Mouse (Mus musculus) myocyte (in vitro differentiated cells): ENCODE measurements around the gene Sorcs2. TPM values are rescaled to one million over a fixed set of nuclear protein-coding genes. Genes with fewer than 3 reads are reported as not detected.
A peak's percentile ranks its signal among the peaks of the same experiment; 100 is the strongest.

Source experiments
- H3K27me3 ChIP-seq: one replicate; pipeline ENCODE4 v1.6.1; 2011; ENCODE audit not compliant: control insufficient read depth, insufficient read depth, insufficient read length
- H3K36me3 ChIP-seq: one replicate; pipeline ENCODE4 v1.6.1; 2011; ENCODE audit not compliant: control insufficient read depth, insufficient read depth
- H3K4me2 ChIP-seq: one replicate; pipeline ENCODE4 v1.6.1; 2011; ENCODE audit warnings: low read depth, control low read depth
- H3K4me3 ChIP-seq: one replicate; pipeline ENCODE4 v1.5.1; 2011; ENCODE audit warnings: mild to moderate bottlenecking, control low read depth, moderate library complexity
- H3K79me2 ChIP-seq: one replicate; pipeline ENCODE4 v1.6.1; 2011; ENCODE audit not compliant: control insufficient read depth, insufficient read depth
- H3ac ChIP-seq: one replicate; pipeline ENCODE4 v1.6.1; 2011; ENCODE audit not compliant: control insufficient read depth, insufficient read length
- CEBPB ChIP-seq: IDR thresholded peaks from 2 replicates; pipeline ENCODE4 v1.6.1; 2011; ENCODE audit warnings: mild to moderate bottlenecking, moderate library complexity; ENCODE audit not compliant: poor library complexity, insufficient read depth, severe bottlenecking
- E2F4 ChIP-seq: IDR thresholded peaks from one replicate; pipeline ENCODE4 v1.6.1; 2011; ENCODE audit warnings: mild to moderate bottlenecking, control low read depth, moderate library complexity; ENCODE audit not compliant: insufficient read depth
- MAX ChIP-seq: IDR thresholded peaks from one replicate; pipeline ENCODE4 v1.6.1; 2011; ENCODE audit warnings: low read depth, mild to moderate bottlenecking, control low read depth
- MYOD1 ChIP-seq, 3 experiments: IDR thresholded peaks; one replicate each; pipeline ENCODE4 v1.6.1; 2011; ENCODE audit warnings: control low read depth in 2 of 3, low read depth in 2 of 3, mild to moderate bottlenecking in 2 of 3, moderate library complexity in 1 of 3; ENCODE audit not compliant: insufficient read length in 2 of 3, control insufficient read depth in 1 of 3
- MYOG ChIP-seq, 3 experiments: IDR thresholded peaks; one replicate each; pipeline ENCODE4 v1.6.1; 2011; ENCODE audit warnings: control low read depth in 2 of 3, low read depth in 2 of 3, mild to moderate bottlenecking in 2 of 3; ENCODE audit not compliant: insufficient read length in 2 of 3, control insufficient read depth in 1 of 3, insufficient read depth in 1 of 3
- POLR2A ChIP-seq: IDR thresholded peaks from one replicate; pipeline ENCODE4 v1.6.1; 2011; ENCODE audit warnings: low read depth, mild to moderate bottlenecking, control low read depth, moderate library complexity; ENCODE audit not compliant: insufficient read length
- POLR2AphosphoS2 ChIP-seq: IDR thresholded peaks from one replicate; pipeline ENCODE4 v1.6.1; 2011; ENCODE audit warnings: low read depth, control low read depth; ENCODE audit not compliant: insufficient read length
- REST ChIP-seq: IDR thresholded peaks from one replicate; pipeline ENCODE4 v1.6.1; 2011; ENCODE audit warnings: mild to moderate bottlenecking, control low read depth, moderate library complexity; ENCODE audit not compliant: insufficient read depth, insufficient read length
- SRF ChIP-seq: IDR thresholded peaks from one replicate; pipeline ENCODE4 v1.6.1; 2011; ENCODE audit warnings: low read depth; ENCODE audit not compliant: control insufficient read depth, insufficient read length
- TCF12 ChIP-seq: IDR thresholded peaks from one replicate; pipeline ENCODE4 v1.6.1; 2011; ENCODE audit warnings: mild to moderate bottlenecking, control low read depth; ENCODE audit not compliant: poor library complexity, insufficient read depth, severe bottlenecking
- TCF3 ChIP-seq: IDR thresholded peaks from one replicate; pipeline ENCODE4 v1.6.1; 2011; ENCODE audit warnings: low read depth, control low read depth; ENCODE audit not compliant: insufficient read length
- USF1 ChIP-seq: IDR thresholded peaks from one replicate; pipeline ENCODE4 v1.6.1; 2011; ENCODE audit warnings: low read depth, mild to moderate bottlenecking, control low read depth, moderate library complexity
- polyA plus RNA-seq: library from polyadenylated mRNA; unstranded; fragments of >200 nt; fragmentation: generic; extraction: Trizol; gene quantifications from one replicate; pipeline ENCODE4 v1.2.1, GENCODE M21; 2012; ENCODE audit warnings: missing spikeins

The Sorcs2 gene
- polyA plus RNA-seq, 1 experiment = 58.2 TPM

DNA sequence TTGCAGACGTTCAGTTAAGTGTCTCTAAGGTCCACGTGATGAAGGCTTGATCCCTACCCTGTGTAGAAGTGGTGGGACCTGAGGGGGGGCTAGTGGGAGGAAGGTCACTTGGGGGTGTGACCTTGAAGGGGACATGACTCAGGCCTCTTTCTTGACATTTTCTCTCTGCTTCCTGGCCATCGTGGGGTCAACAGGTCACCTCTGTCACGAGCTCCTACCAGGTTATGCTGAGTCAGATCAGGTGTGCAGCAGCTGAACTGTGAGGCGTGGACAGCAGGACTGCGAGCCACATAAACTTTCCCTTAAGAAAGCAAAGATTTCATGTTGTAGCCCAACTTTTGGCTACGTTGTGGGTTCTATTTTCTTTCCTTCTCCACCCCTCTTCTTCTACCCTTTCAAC is 307.9 kb downstream of the Sorcs2 start:
- no peak overlapping the region for H3K4me2 ChIP-seq
- no peak overlapping the region for H3K4me3 ChIP-seq
- no peaks in the 10 kb centered on the region for H3K79me2 ChIP-seq
- TF ChIP-seq POLR2A = no peak
- TF ChIP-seq E2F4 = no peak
- no peak for TF ChIP-seq TCF12
- TF ChIP-seq POLR2AphosphoS2 = no peak
- TF ChIP-seq SRF = no peak
- no peak for TF ChIP-seq CEBPB
- no peak for TF ChIP-seq MAX
- no peak for TF ChIP-seq MYOD1 (IDR thresholded peaks at IDR 0.05; ENCODE audit: control insufficient read depth in 1 of 3, insufficient read length in 2 of 3, low read depth in 2 of 3)
- no peak for TF ChIP-seq USF1
- TF ChIP-seq MYOG (IDR thresholded peaks at IDR 0.05; ENCODE audit: control insufficient read depth in 1 of 3, insufficient read depth in 1 of 3, insufficient read length in 2 of 3, low read depth in 2 of 3) = no peak
- TF ChIP-seq REST = no peak
- no peak for TF ChIP-seq TCF3
- no peak overlapping the region for H3ac ChIP-seq
- no peaks in the 10 kb centered on the region for H3K36me3 ChIP-seq
- H3K27me3 ChIP-seq = no peaks in the 10 kb centered on the region

DNA sequence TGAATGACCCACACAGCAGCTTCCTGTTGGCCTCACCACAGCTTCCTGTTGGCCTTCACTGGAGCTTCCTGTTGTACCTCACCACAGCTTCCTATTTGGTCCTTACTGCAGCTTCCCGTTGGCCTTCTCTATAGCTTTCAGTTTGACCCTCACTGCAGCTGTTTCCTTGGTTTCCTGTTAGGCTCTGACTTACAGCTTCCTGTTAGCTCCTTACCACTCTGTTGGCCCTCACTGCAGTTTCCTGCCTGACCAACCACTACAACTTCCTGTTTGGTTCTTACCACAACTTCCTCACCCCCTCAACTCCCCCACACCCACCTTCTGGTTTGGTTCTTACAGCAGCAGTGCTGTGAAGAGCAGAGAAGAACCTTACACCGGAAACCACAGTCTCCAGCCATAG is 308.7 kb downstream of the Sorcs2 start:
- H3ac ChIP-seq = no peak overlapping the region
- H3K4me2 ChIP-seq = no peak overlapping the region
- H3K36me3 ChIP-seq = no peaks in the 10 kb centered on the region
- TF ChIP-seq TCF12 = no peak
- TF ChIP-seq MYOD1 (IDR thresholded peaks at IDR 0.05; ENCODE audit: control insufficient read depth in 1 of 3, insufficient read length in 2 of 3, low read depth in 2 of 3) = no peak
- no peak for TF ChIP-seq TCF3
- no peak for TF ChIP-seq REST
- no peak for TF ChIP-seq USF1
- no peak for TF ChIP-seq MYOG (IDR thresholded peaks at IDR 0.05; ENCODE audit: control insufficient read depth in 1 of 3, insufficient read depth in 1 of 3, insufficient read length in 2 of 3, low read depth in 2 of 3)
- TF ChIP-seq E2F4 = no peak
- no peak for TF ChIP-seq POLR2A
- TF ChIP-seq MAX = no peak
- no peak for TF ChIP-seq SRF
- no peak for TF ChIP-seq POLR2AphosphoS2
- no peak for TF ChIP-seq CEBPB
- H3K27me3 ChIP-seq = no peaks in the 10 kb centered on the region
- no peaks in the 10 kb centered on the region for H3K79me2 ChIP-seq
- H3K4me3 ChIP-seq = no peak overlapping the region

DNA sequence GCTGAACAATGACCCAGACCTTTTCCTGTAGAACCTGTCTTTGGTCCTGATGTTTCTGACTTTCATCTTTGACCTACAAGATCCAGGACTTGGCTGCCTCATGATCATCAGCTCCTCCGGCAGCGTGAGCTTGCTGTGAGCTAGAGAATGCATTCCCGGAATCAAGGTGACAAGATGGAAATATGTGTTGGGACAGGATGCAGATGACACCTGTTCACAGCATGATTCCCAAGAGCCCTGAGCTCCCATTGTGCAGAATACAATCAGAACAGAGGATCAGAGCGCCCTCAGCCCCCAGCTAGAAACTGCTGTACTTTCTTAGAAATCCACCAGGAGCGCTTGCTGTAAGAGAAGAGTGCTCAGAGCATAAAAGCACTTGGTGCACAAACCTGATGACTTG is 311.0 kb downstream of the Sorcs2 start:
- Histone ChIP-seq H3ac (no peak overlapping the region), H3K36me3 (no peaks in the 10 kb centered on the region), H3K4me3 (no peak overlapping the region), H3K27me3 (no peaks in the 10 kb centered on the region), H3K79me2 (no peaks in the 10 kb centered on the region), H3K4me2 (no peak overlapping the region)
- no peak for TF ChIP-seq POLR2A
- no peak for TF ChIP-seq MAX
- TF ChIP-seq USF1 = no peak

- Histone ChIP-seq H3K36me3 (no peaks in the 10 kb centered on the region), H3K27me3 (no peaks in the 10 kb centered on the region), H3K79me2 (no peaks in the 10 kb centered on the region), H3K4me3 (no peak overlapping the region), H3K4me2 (peak overlapping the region; percentile 62), H3ac (no peak overlapping the region)
- TF ChIP-seq SRF (no peak), E2F4 (no peak), POLR2A (no peak), REST (no peak), MYOG (IDR thresholded peaks at IDR 0.05; ENCODE audit: control insufficient read depth in 1 of 3, insufficient read depth in 1 of 3, insufficient read length in 2 of 3, low read depth in 2 of 3) (peak in 1 of 3 experiments; percentile 76), TCF12 (no peak), MYOD1 (IDR thresholded peaks at IDR 0.05; ENCODE audit: control insufficient read depth in 1 of 3, insufficient read length in 2 of 3, low read depth in 2 of 3) (peak in 2 of 3 experiments; percentile 60 to 89), MAX (no peak)
Observed at GRCm38 (mm10) chr5:36085621-36086020, 312.3 kb downstream of the Sorcs2 start.

GRCm38 (mm10) chr5:36083869-36084565 is 313.9 kb downstream of the Sorcs2 start:
- Histone ChIP-seq H3K79me2 (no peaks in the 10 kb centered on the region), H3K27me3 (no peaks in the 10 kb centered on the region), H3K4me3 (no peak overlapping the region), H3K36me3 (no peaks in the 10 kb centered on the region), H3K4me2 (no peak overlapping the region), H3ac (no peak overlapping the region)
- TF ChIP-seq MAX (no peak), POLR2AphosphoS2 (no peak), REST (no peak), TCF12 (peak; percentile 4), MYOG (IDR thresholded peaks at IDR 0.05; ENCODE audit: control insufficient read depth in 1 of 3, insufficient read depth in 1 of 3, insufficient read length in 2 of 3, low read depth in 2 of 3) (no peak), E2F4 (no peak), POLR2A (no peak), SRF (no peak)
